Mouse (Mus musculus) retina, adult 2 months (tissue): ENCODE measurements at regions not wholly inside any gene's neighbourhood (a gene's known extent, or its start where the extent isn't known, plus 50 kb on each side); places are given as distances from the start of the nearest gene placed in this dataset.

Experiments
- DNase-seq: peaks from one replicate; pipeline ENCODE4 v3.0.0-alpha.2; 2012; ENCODE audit warnings: low read depth, low spot score

DNA sequence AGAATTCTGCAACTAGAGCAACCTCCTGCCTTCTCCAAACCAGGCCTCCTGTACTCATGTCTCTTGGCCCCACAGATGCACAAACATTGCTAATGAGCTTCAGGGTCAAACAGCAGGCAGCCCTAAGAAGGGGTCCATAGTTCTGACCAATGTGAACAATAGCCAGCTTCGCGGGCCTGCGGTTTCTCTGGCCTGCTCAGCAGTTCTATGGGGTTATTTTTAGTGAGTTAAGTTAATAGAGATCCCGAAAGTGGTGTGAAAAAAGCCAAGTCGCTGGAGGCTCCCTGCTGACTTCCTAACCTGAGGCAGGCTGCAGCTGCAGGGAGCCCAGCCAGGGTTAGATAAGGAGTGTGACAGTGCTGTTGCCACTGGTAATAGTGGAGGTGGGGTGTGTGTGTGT is 106.6 kb downstream of the Pdcd6ip start:
- no peak for DNase-seq

GRCm38 (mm10) chr9:113587260-113587659 is 120.8 kb downstream of the Pdcd6ip start:
- no peak for DNase-seq

GRCm38 (mm10) chr9:113586477-113586876 is 121.6 kb downstream of the Pdcd6ip start:
- DNase-seq: no peak

- DNase-seq: no peak
Observed at GRCm38 (mm10) chr9:113578221-113578620, 129.8 kb downstream of the Pdcd6ip start.

DNA sequence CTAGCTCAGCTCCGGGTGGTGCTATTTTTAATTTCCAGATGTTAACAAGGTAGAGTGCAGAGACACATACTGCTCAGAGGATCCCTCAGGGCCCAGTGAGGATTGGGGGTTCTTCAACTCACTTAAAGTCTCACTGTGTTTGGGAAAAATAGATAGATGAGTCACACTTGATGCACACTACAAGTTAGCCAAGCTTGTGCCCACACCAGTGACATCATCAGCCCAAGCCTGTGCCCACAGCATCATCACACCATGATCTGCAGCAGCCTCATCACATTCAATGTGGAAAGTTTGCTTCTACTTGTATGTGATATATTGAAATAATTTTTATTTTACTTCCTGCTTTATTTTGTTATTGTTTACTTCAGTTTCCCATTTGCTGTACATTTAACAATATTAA is 139.2 kb downstream of the Pdcd6ip start:
- DNase-seq: no peak

DNA sequence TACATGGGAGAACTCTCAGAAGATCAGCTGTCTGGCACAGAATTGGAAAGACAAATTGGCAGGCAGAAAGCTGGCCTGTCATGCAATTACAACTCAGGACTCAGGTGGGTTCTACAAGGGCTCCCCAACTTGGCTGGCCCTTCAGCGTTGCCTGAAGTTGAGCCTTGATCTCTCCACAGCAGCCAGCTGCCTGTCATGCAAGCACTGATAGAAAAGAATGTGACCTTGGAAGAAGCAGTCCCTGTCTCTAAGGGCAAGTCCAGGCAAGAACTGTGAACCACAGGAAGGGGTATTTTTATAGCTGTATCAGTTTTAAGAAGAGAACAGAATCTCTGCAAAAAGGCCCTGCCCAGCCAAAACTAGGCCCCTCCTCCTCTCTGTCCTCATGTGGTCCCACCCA is 140.4 kb downstream of the Pdcd6ip start:
- DNase-seq: no peak

- no peak for DNase-seq
Observed at GRCm38 (mm10) chr9:113566620-113567019, 141.4 kb downstream of the Pdcd6ip start.

GRCm38 (mm10) chr9:113553911-113554310 is 154.1 kb downstream of the Pdcd6ip start:
- DNase-seq: no peak

DNA sequence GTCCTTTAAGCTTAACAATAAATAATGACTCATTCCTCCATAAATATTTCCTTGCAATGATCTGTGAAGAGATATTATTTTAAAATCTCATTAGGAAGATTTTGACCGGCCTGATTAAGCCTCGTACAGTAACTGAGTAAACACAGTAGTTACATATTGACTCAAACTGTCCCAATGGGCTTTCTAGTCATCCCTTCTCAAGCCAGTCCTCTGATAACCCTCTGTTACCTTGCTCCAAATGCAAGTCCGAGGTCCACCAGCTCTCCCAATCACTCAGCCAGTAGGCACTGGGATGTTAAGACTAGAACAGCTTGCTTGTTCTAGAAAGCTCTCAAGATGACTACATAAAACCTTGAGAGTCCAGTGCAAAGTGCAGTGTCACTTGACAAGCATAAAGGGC is 160.6 kb downstream of the Pdcd6ip start:
- no peak for DNase-seq

DNA sequence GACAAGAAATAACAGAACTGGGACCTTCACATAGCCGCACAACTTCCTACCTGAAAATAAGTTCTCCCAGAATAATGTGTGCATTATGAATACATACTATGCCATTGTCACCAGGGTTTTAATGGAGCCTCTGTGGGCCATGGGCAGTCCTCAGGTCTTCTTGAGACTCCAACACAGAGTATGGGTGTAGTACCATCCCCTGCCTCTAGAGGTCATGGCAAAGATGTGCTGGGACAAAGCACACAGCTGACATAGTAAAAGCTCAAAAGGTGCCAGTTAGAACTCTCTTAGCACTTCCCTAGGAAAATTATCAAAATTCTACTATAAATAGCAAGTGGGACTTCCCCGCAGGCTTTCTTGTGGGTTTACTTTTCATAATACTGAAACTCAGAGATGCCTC is 179.5 kb downstream of the Pdcd6ip start:
- no peak for DNase-seq

- no peak for DNase-seq
Observed at GRCm38 (mm10) chr9:113524307-113524706, 183.8 kb downstream of the Pdcd6ip start.

- no peak for DNase-seq
Observed at GRCm38 (mm10) chr9:113523173-113523572, 184.9 kb downstream of the Pdcd6ip start.

GRCm38 (mm10) chr9:113519727-113520126 is 188.3 kb downstream of the Pdcd6ip start:
- DNase-seq: no peak

GRCm38 (mm10) chr9:113518482-113518881 is 189.6 kb downstream of the Pdcd6ip start:
- no peak for DNase-seq

GRCm38 (mm10) chr9:113517756-113518155 is 190.3 kb downstream of the Pdcd6ip start:
- DNase-seq: no peak

DNA sequence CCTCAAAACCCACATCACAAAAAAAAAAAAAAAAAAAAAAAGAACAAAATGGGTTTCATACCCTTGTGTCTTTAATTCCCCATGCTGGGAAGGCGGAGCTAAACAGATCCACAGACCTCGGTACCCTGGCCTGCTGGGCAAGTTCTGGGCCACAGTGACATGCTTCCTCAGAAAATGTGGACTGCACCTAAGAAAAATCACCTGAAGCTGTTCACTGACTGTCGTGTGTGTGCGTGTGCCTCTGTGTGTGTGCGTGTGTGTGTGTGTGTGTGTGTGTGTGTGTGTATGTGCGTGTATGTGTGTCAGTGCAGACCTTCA is 192.4 kb downstream of the Pdcd6ip start:
- DNase-seq: no peak

GRCm38 (mm10) chr9:113514846-113515702 is 193.0 kb downstream of the Pdcd6ip start:
- DNase-seq: no peak

- DNase-seq: no peak
Observed at GRCm38 (mm10) chr9:113511302-113511701, 196.8 kb downstream of the Pdcd6ip start.

GRCm38 (mm10) chr9:113509368-113509767 is 198.7 kb downstream of the Pdcd6ip start:
- DNase-seq: no peak

GRCm38 (mm10) chr9:113508821-113509220 is 199.2 kb downstream of the Pdcd6ip start:
- no peak for DNase-seq

DNA sequence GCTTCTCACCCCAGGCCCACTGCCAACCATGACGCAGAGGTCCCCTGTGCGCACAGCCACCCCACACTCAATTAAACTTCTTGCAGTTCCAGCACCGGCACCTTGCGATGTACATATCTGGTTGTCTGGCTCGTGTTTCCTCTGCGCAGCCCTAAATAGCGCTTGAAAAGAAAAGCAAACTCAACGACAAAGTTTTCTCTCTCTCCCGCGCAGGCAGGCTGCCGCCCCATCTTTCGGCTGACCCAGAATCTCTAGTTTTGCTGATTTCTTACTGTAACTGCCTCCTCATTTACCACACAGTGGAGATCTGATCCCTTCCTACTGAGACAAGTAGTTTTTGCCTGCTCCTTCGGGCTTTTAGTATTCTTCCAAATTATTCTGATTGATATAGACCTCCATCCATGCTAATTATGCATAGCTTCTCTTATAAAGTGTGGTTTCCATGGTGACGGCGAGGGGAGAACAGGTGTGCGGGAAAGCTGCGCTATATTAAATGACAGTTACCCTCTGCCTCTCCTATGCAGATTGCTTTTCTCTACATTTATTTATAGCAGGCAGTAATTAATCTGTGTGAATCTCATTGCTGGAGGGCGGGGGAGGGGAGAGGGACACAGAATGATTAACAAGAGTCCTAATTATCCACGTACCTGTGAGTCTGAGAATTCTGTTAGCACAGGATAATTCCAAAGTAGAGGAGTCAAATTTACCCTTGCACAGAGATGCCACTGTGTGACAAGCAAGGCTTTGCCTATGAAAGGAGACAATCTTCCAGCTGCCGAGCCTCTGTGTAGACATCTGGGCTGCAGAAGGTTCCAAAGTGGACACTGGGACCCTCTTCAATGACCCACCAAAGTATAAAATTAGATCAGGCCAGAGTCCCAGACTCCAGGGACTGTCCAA is 200.2 kb downstream of the Pdcd6ip start:
- no peak for DNase-seq

DNA sequence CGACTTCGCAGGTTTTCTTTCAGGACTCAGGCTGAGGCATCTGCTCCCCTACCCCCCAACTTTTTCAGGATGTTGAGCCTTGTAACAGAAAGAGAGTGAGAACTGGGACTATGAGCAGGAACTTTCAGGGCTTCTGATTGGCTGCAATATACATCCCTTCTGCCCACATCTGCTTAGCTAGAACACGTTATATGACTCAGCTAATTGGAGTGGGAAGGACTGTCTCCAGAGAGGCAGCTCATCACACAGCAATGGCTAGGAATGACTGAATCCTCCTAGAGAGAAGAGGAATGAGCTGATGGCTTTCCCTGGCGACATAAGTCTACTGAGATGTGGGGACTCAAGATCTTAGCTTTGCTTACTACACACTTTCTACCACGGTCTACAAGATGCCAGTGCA is 208.8 kb downstream of the Pdcd6ip start:
- DNase-seq: no peak
